Mouse (Mus musculus): ENCODE measurements around the gene Ppp1r27. TPM values are rescaled to one million over a fixed set of nuclear protein-coding genes. Genes with fewer than 3 reads are reported as not detected.

Ppp1r27 gene
- total RNA-seq (2023; ENCODE audit: inconsistent age): not detected in 4 replicates

DNA sequence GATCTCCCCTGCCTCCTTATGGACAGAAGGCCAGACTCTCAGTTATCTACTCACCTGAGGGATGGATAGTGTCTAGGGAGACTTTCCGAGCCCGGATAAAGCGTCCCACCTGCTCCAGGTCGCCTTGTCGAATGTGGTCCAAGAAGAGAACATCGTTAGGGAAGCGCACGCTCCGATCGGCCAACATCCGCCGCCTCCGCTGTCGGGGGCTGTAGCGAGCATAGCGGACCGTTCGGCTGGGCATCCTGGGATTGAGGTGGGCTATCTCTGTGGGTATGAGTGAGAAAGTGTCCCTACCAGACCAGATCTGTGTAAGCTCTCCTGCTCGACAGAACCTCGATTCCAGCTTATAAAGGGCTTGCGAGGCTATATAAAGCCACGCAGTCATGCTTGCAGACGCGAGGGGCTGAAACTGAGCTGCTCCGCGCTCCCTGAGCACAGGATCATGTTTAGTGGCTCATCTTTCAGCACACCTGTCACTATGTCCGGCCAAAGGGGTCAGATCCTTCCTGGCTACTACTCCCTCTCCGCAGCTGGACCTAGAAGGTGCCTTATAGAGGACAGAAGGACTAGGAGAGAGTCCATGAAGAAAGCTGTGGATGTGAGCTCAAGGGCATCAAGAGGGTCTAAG, at the start of gene Ppp1r27:
Ppp1r27 (minus strand) TSS at position 323 of the 631 bp plus-strand sequence.

DNA sequence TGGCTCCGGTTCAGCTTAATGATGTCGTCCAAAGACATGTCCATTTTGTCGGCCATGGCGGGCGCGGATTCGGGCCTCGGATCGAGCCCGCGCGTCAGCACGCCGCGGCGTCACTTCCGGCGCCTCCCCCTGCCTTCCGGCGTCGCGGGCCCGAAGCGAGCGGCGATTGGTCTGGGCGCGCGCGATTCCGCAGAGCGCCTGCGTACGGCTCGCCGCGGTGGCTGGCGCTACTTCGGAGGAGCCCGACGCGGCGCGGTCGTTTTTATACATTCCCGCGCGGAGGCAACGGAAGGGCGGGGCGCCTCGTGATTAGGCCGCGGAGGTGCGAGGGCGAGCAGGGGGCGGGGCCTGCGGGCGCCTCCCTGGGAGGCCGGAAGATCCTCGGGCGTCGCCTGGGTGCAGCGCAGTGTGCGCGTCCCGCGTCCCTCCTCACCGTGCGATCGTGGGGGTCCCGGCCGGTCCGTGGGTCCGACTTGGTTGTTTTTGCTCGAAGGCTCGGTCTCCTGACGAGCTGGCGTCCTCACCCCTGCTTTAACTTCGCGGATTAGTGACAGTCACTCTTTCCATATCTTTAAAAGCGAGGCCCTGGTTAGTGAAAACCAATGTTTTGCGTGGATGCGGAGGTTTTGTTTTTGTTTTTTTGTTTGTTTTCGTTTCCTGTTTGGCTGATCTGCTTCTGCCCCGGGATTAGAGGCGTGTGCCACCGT, 47.5 kb upstream of the Ppp1r27 start, which contains the start of the genes Alyref and Anapc11:
Alyref (minus strand) TSS at position 83 of the 707 bp plus-strand sequence.
Anapc11 (plus strand) TSS at position 139 of the 707 bp plus-strand sequence.

DNA sequence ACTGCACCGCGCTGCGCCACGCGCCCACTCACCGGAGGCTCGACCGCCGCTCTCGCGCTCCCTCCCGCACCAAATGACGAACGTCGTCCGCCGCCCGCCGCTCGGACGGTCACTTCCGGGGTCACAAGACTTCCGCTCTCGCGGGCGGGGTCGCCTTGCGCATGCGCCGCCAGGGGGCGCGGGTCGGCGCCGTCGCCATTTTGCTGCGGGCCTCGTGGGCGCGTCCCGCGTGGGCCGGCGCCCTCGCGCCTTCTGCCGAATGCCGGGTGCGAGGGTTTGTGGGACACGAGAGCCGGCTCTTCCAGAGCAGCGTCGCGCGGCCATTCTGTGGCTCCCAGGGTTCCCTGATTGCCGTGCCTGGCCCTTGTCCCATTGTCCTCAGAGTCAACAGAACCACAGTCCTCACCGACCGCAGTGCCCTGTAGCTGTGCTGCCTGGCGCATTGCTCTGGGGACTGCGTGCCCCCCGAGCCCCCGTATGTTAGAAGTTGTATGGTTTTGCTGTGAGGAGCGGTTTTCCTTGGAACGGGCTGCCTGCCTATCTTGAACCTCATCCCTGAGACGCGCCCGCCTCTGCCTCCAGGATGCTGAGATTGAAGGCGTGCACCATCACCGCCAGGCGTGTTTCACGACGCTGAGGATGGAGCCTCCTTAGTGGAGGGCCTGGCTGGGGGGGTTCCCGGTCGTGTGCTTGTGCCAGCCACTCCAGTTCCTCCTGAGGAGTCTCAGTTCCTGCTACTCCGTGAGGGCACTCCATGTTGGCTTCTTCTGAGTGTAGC, 30.7 kb upstream of the Ppp1r27 start, which contains the start of gene Arhgdia:
Arhgdia (minus strand) TSS at position 135 of the 778 bp plus-strand sequence.

DNA sequence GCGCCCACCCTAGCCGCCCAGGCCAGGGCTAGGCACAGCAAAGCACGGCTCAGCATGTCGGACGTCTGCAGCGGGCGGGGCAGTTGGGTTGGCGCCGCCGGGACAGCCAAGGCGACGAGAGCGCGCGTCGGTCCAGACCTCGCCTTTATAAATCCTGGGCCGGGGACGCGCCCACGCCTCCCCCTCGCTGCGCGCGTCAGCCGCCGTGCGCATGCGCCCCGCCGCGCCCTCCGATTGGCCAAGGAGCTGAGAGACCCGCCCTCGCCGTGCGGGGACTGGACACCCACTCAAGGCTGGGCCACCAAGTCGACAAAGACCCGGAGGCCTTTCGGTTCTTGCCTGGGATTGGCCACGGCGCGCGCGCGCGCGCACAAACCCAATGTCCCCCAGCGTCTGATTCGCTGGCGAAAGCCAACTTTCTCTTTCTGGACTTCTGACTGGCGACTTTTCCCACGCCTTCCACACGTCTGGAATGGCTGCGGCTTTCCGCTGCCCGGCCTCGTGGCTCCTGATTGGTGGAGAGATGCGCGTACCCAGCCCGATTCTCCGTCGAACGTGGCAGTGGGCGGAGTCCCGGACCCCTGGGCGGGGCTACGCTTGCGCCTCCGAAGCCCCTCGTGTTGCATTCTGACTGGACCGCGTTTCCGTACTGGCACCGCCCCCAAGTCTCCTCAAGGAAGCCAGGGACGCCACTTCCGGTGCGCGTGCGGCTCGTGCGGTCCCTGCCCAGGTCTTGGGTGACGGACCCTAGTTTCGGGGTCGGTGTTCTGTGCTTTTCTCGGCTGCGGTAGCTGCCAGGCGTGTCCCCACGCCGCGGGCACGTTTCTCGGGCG, 22.0 kb upstream of the Ppp1r27 start, which contains the start of gene P4hb:
P4hb (minus strand) TSS at position 502 of the 833 bp plus-strand sequence.

DNA sequence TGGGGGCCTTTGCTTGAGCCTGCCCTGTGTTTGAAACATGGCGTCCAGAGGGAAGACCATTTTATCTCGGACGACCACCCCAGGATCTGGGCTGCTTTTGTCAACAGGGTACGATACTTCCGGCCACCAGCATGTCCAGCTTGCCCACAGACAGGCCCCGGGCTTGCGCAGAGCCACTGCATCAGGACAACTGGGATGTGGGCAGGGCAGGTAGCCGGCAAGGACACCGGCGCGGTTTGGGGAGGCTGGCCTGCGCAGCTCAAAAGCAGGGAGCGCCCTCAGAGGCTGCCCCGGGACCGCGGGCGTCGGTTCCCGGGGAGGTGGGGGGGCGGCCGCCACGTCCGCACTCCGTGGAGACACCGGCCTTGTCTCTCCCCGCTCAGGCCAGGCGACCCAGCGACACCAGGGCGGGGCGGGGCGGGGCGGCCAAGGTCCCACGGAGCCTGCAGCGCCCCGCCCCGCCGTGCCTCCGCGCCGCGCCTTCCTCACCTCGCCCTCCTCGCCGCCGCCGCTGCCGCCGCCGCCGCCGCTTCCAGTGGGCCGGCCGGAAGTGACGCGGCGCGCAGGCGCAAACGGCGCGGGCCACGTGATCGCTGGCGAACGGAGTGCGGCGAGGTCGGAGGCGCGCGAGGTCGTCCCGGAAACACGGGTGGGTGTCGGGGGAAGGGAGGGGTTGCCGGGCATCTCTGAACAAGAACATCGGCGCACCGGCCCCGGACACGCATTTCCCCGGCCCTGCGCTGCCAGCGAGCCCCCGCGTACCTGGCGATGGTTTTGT, 1.6 kb downstream of the Ppp1r27 start, which contains the start of gene Mcrip1:
Mcrip1 (minus strand) TSS at position 560 of the 778 bp plus-strand sequence.

DNA sequence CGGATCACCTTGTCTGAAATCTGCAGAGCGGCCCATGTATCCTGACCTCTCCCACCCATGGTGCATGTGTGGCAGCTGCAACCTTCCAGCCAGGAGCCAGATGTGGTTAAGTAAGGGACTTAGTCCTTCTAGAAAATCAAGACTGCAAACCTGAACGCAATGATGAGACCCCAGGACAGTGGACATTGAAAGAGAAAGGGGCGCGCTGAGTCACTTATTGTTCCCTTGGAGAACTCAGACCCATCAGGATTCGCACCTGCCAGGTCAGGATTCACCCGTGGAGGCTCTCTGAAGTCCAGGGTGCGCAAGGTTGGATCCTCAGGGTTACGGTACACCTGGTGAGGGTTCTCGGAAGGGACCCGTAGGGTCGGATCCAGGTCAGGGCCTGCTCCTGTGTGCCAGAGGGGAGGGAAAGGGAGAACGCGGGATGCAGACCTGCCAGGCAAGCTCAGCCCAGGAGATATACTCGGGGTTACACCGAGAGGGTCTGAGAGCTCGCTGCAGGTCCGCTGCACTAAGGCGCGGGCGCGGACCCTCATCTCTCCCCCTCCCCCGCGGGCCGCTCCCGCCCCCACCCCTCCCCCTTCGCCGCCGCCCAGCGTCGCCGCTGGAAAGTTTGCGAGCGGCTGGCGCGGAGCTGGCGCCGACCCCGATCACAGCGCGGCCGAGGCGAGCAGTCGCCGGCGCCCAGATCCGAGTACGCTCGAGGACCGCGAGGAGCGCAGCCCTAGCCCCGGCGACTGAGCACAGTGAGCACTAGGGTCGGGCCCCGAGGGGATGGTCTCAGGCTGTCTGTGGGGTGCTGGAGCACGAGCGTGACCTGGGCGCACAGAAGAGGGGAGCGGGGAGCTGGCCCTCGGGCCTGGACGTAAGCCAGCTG, 20.6 kb downstream of the Ppp1r27 start, which contains the start of gene Gcgr:
Gcgr (plus strand) TSS at position 615 of the 880 bp plus-strand sequence.

Other genes starting within 250 kb of the Ppp1r27 start
- gene Actg1, start 202.6 kb downstream of the Ppp1r27 start, total RNA-seq (2023; ENCODE audit: inconsistent age): 1,255 to 1,296 TPM (median 1,289 TPM) in 4 replicates
- not detected in 4 replicates for gene Fscn2, start 189.6 kb downstream of the Ppp1r27 start, total RNA-seq (2023; ENCODE audit: inconsistent age)
- 18.9 to 24.4 TPM (median 19.5 TPM) in 4 replicates for gene Faap100, start 172.4 kb downstream of the Ppp1r27 start, total RNA-seq (2023; ENCODE audit: inconsistent age)
- gene Nploc4, start 113.4 kb downstream of the Ppp1r27 start, total RNA-seq (2023; ENCODE audit: inconsistent age): 60.2 to 72.2 TPM (median 62.6 TPM) in 4 replicates
- gene Tspan10, start 108.5 kb downstream of the Ppp1r27 start, total RNA-seq (2023; ENCODE audit: inconsistent age): 19.3 to 55.6 TPM (median 19.3 TPM) in 3 of 4 replicates, not detected in the other
- 0.21 to 0.87 TPM in 2 of 4 replicates, not detected in the others for gene Pde6g, start 97.6 kb downstream of the Ppp1r27 start, total RNA-seq (2023; ENCODE audit: inconsistent age)
- gene Oxld1, start 93.1 kb downstream of the Ppp1r27 start, total RNA-seq (2023; ENCODE audit: inconsistent age): 3.7 to 11.0 TPM (median 7.5 TPM) in 4 replicates
- gene Ccdc137, start 93.0 kb downstream of the Ppp1r27 start, total RNA-seq (2023; ENCODE audit: inconsistent age): 34.0 to 41.8 TPM (median 36.3 TPM) in 4 replicates
- gene Arl16, start 83.5 kb downstream of the Ppp1r27 start, total RNA-seq (2023; ENCODE audit: inconsistent age): 10.4 to 13.5 TPM (median 11.1 TPM) in 4 replicates
- gene Mrpl12, start 66.5 kb downstream of the Ppp1r27 start, total RNA-seq (2023; ENCODE audit: inconsistent age): 32.3 to 43.2 TPM (median 33.4 TPM) in 4 replicates
- gene Slc25a10, start 59.3 kb downstream of the Ppp1r27 start, total RNA-seq (2023; ENCODE audit: inconsistent age): 10.5 to 14.5 TPM (median 12.3 TPM) in 4 replicates
- not detected in 4 replicates for gene Gcgr, start 20.4 kb downstream of the Ppp1r27 start, total RNA-seq (2023; ENCODE audit: inconsistent age)
- gene Mcrip1, start 1.4 kb downstream of the Ppp1r27 start, total RNA-seq (2023; ENCODE audit: inconsistent age): 42.2 to 46.1 TPM (median 43.6 TPM) in 4 replicates
- gene P4hb, start 22.1 kb upstream of the Ppp1r27 start, total RNA-seq (2023; ENCODE audit: inconsistent age): 141 to 162 TPM (median 155 TPM) in 4 replicates
- 520 to 560 TPM (median 534 TPM) in 4 replicates for gene Arhgdia, start 30.5 kb upstream of the Ppp1r27 start, total RNA-seq (2023; ENCODE audit: inconsistent age)
- gene Alyref, start 47.2 kb upstream of the Ppp1r27 start, total RNA-seq (2023; ENCODE audit: inconsistent age): 127 to 143 TPM (median 137 TPM) in 4 replicates
- 45.7 to 57.2 TPM (median 47.4 TPM) in 4 replicates for gene Anapc11, start 47.3 kb upstream of the Ppp1r27 start, total RNA-seq (2023; ENCODE audit: inconsistent age)
- 1.1 to 3.0 TPM in 2 of 4 replicates, not detected in the others for gene Npb, start 57.3 kb upstream of the Ppp1r27 start, total RNA-seq (2023; ENCODE audit: inconsistent age)
- 96.0 to 113 TPM (median 107 TPM) in 4 replicates for gene Pcyt2, start 66.8 kb upstream of the Ppp1r27 start, total RNA-seq (2023; ENCODE audit: inconsistent age)
- 114 to 130 TPM (median 118 TPM) in 4 replicates for gene Sirt7, start 74.1 kb upstream of the Ppp1r27 start, total RNA-seq (2023; ENCODE audit: inconsistent age)
- 57.2 to 69.2 TPM (median 65.4 TPM) in 4 replicates for gene Mafg, start 82.5 kb upstream of the Ppp1r27 start, total RNA-seq (2023; ENCODE audit: inconsistent age)
- gene Pycr1, start 92.6 kb upstream of the Ppp1r27 start, total RNA-seq (2023; ENCODE audit: inconsistent age): 0.96 to 1.9 TPM (median 1.0 TPM) in 4 replicates
- gene Myadml2, start 97.0 kb upstream of the Ppp1r27 start, total RNA-seq (2023; ENCODE audit: inconsistent age): 1.3 to 2.2 TPM in 2 of 4 replicates, not detected in the others
- not detected in 4 replicates for gene Notum, start 110.0 kb upstream of the Ppp1r27 start, total RNA-seq (2023; ENCODE audit: inconsistent age)
- gene Aspscr1, start 121.8 kb upstream of the Ppp1r27 start, total RNA-seq (2023; ENCODE audit: inconsistent age): 93.0 to 111 TPM (median 107 TPM) in 4 replicates
- gene Cenpx, start 162.6 kb upstream of the Ppp1r27 start, total RNA-seq (2023; ENCODE audit: inconsistent age): 31.7 to 39.4 TPM (median 35.3 TPM) in 4 replicates
- gene Lrrc45, start 162.8 kb upstream of the Ppp1r27 start, total RNA-seq (2023; ENCODE audit: inconsistent age): 36.5 to 42.3 TPM (median 40.7 TPM) in 4 replicates
- gene Rac3, start 170.3 kb upstream of the Ppp1r27 start, total RNA-seq (2023; ENCODE audit: inconsistent age): 0.48 to 2.2 TPM (median 1.6 TPM) in 3 of 4 replicates, not detected in the other
- gene Dcxr, start 176.1 kb upstream of the Ppp1r27 start, total RNA-seq (2023; ENCODE audit: inconsistent age): 15.2 to 20.4 TPM (median 17.6 TPM) in 4 replicates
- not detected in 4 replicates for gene Cbr2, start 181.0 kb upstream of the Ppp1r27 start, total RNA-seq (2023; ENCODE audit: inconsistent age)
- gene Hmga1b, start 211.7 kb upstream of the Ppp1r27 start, total RNA-seq (2023; ENCODE audit: inconsistent age): 35.2 to 44.7 TPM (median 42.3 TPM) in 4 replicates
- gene Rfng, start 233.1 kb upstream of the Ppp1r27 start, total RNA-seq (2023; ENCODE audit: inconsistent age): 11.6 to 15.4 TPM (median 14.0 TPM) in 4 replicates
- 71.7 to 83.8 TPM (median 79.2 TPM) in 4 replicates for gene Gps1, start 233.1 kb upstream of the Ppp1r27 start, total RNA-seq (2023; ENCODE audit: inconsistent age)
- gene Dus1l, start 245.3 kb upstream of the Ppp1r27 start, total RNA-seq (2023; ENCODE audit: inconsistent age): 55.9 to 72.0 TPM (median 62.7 TPM) in 4 replicates